Mouse (Mus musculus) cortical plate, adult 2 months (tissue): ENCODE measurements around the gene Fcrlb.

Experiments
- CTCF ChIP-seq: fragments of 200-500 bp; IDR thresholded peaks from 2 replicates; pipeline ENCODE4 v1.5.1; 2011; ENCODE audit warnings: mild to moderate bottlenecking, control low read depth, low read length; ENCODE audit not compliant: insufficient read depth; ENCODE audit errors: extremely low read depth
- POLR2A ChIP-seq: fragments of 200-500 bp; IDR thresholded peaks from 2 replicates; pipeline ENCODE4 v1.6.1; 2011; ENCODE audit warnings: mild to moderate bottlenecking, low read length, control low read depth; ENCODE audit not compliant: insufficient read depth; ENCODE audit errors: extremely low read depth

- no peak for TF ChIP-seq CTCF
- no peak for TF ChIP-seq POLR2A
These were observed 21.1 kb downstream of the Fcrlb start for GRCm38 (mm10) chr1:170891646-170892045.
